Mouse (Mus musculus) liver, postnatal 0 days (tissue): Measurements from ENCODE around the gene Rac3. TPM values are rescaled to one million over a fixed set of nuclear protein-coding genes. Genes with fewer than 3 reads are reported as not detected.

Source experiments
- ATAC-seq: fragments of 200-750 bp; cut with Nextera tagmentation; 2 replicates; pipeline ENCODE4 v1.8.0; 2017; ENCODE audit warnings: mild to moderate bottlenecking, moderate library complexity
- DNase-seq: peaks from one replicate; pipeline ENCODE4 v3.0.0-alpha.2; 2016
- H3K27ac ChIP-seq: fragments of 300-500 bp; sonication (generic); 2 replicates; pipeline ENCODE4 v1.5.1; 2014; ENCODE audit warnings: antibody characterized with exemption, moderate library complexity, mild to moderate bottlenecking, low read depth
- H3K27me3 ChIP-seq: fragments of 300-500 bp; sonication (generic); 2 replicates; pipeline ENCODE4 v1.6.1; 2014; ENCODE audit warnings: low read length, control low read depth, mixed read lengths; ENCODE audit not compliant: insufficient read depth
- H3K36me3 ChIP-seq: fragments of 300-500 bp; sonication (generic); replicated peaks from 2 replicates; pipeline ENCODE4 v1.6.1; 2014; ENCODE audit warnings: mild to moderate bottlenecking, control low read depth, low read length, moderate library complexity, mixed read lengths; ENCODE audit not compliant: insufficient read depth
- H3K4me1 ChIP-seq: fragments of 300-500 bp; sonication (generic); 2 replicates; pipeline ENCODE4 v1.6.1; 2014; ENCODE audit warnings: antibody characterized with exemption, mild to moderate bottlenecking, control low read depth; ENCODE audit not compliant: insufficient read depth
- H3K4me2 ChIP-seq: fragments of 300-500 bp; sonication (generic); 2 replicates; pipeline ENCODE4 v1.6.1; 2014; ENCODE audit warnings: low read depth, mild to moderate bottlenecking, low read length, moderate library complexity, mixed read lengths
- H3K4me3 ChIP-seq: fragments of 300-500 bp; sonication (generic); 2 replicates; pipeline ENCODE4 v1.5.1; 2014; ENCODE audit warnings: low read depth, low read length
- H3K9ac ChIP-seq: fragments of 300-500 bp; sonication (generic); replicated peaks from 2 replicates; pipeline ENCODE4 v1.6.1; 2014; ENCODE audit warnings: mild to moderate bottlenecking, moderate library complexity
- H3K9me3 ChIP-seq: fragments of 300-500 bp; sonication (generic); 2 replicates; pipeline ENCODE4 v1.6.1; 2016; ENCODE audit warnings: mild to moderate bottlenecking, control low read depth, low read length, mixed read lengths
- CTCF ChIP-seq: sonication (generic); IDR thresholded peaks from 2 replicates; pipeline ENCODE4 v1.5.1; 2016; ENCODE audit warnings: antibody characterized with exemption, low read depth
- EP300 ChIP-seq: IDR thresholded peaks from 2 replicates; pipeline ENCODE4 v1.6.1; 2016; ENCODE audit warnings: antibody characterized with exemption, low read depth, mild to moderate bottlenecking
- WGBS: fragments of 180-500 bp; shearing (Covaris S2); extraction: QIAGEN DNeasy Blood & Tissue Kit; methylation state at CpG from one replicate; pipeline ENCODE4 v1.1.7; 2014; ENCODE audit not compliant: insufficient replicate concordance; 5-methylcytosine and 5-hydroxymethylcytosine counted together
- polyA plus RNA-seq: library from polyadenylated mRNA; unstranded; fragments of >200 nt; fragmentation: Nextera tagmentation; extraction: Ambion mirVana; gene quantifications from 2 replicates; pipeline ENCODE4 v1.2.1, GENCODE M21; 2015

The Rac3 gene
- polyA plus RNA-seq, 1 experiment from 2014 or later = 0.36 TPM

DNA sequence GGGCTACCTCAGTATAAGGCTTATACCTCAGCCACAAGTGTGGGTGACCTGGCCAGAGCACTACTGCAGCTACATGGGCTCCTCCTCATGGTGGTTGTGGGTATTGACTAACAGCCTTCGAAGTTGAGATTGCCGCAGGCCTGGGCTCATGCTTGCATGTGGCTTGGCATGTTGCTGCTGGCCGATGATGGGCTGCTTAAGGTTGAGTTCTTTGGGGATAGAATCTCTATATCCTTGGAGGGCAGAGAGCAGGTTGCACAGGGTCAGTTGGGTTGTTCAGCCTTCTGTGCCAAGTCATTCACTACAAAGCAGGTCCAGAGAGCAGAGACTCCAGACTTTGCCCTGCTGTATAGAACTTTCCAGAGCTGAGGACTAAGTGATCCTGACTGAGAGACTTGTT is 41.4 kb upstream of the Rac3 start:
- no peak overlapping the region for H3K4me2 ChIP-seq
- TF ChIP-seq CTCF = peak; percentile 75
- no peak for TF ChIP-seq EP300
- 0 out of 2 replicates have a peak overlapping the region, but pooled peaks have one; percentile 13 for H3K27ac ChIP-seq
- H3K4me1 ChIP-seq = peaks cover 18% of the 10 kb centered on the region
- peak; percentile 52 for DNase-seq
- H3K9ac ChIP-seq = no peak overlapping the region
- H3K36me3 ChIP-seq = peaks cover 31% of the 10 kb centered on the region
- no peaks in the 10 kb centered on the region for H3K9me3 ChIP-seq
- 65% methylated on average over 3 of the region's 3 CpGs for WGBS
- H3K4me3 ChIP-seq = no peak overlapping the region
- no peaks in the 10 kb centered on the region for H3K27me3 ChIP-seq
- ATAC-seq = peak; percentile 73

- ATAC-seq = no peak
- Histone ChIP-seq H3K4me1 (peaks cover 11% of the 10 kb centered on the region; the same call in 1 of the 2 replicates), H3K4me3 (no peak overlapping the region), H3K4me2 (no peak overlapping the region), H3K9me3 (no peaks in the 10 kb centered on the region), H3K9ac (no peak overlapping the region), H3K36me3 (peaks cover 37% of the 10 kb centered on the region), H3K27ac (no peak overlapping the region), H3K27me3 (no peaks in the 10 kb centered on the region)
- TF ChIP-seq CTCF = no peak
- no peak for TF ChIP-seq EP300
- no peak for DNase-seq
- 87% methylated on average over 5 of the region's 5 CpGs for WGBS
These were observed 38.6 kb upstream of the Rac3 start for GRCm38 (mm10) chr11:120682683-120683082.

DNA sequence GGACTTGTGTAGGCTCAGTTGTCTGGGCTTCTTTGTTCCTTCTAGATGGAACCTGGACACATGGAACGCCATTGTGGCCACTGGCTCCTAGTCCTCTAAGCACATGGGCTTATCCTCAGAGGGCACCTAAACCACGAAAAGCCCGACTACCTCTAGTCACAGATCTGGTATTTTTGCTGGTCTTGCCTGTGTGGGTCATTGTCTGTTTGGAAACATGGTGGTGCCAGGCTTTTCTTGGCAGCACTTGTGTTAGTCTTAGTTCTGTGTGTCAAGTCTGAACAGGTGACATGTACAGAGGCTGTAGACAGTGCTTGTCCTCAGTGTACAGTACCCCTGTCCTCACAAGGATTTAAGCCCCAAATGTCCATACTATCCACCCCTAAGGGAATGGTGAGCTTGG is 37.7 kb upstream of the Rac3 start:
- Histone ChIP-seq H3K9me3 (no peaks in the 10 kb centered on the region), H3K4me1 (peaks cover 11% of the 10 kb centered on the region; the same call in 1 of the 2 replicates), H3K4me3 (no peak overlapping the region), H3K36me3 (peaks cover 37% of the 10 kb centered on the region), H3K4me2 (no peak overlapping the region), H3K27ac (no peak overlapping the region), H3K9ac (no peak overlapping the region), H3K27me3 (no peaks in the 10 kb centered on the region)
- WGBS = 75% methylated on average over 3 of the region's 3 CpGs
- DNase-seq = no peak
- no peak for ATAC-seq
- no peak for TF ChIP-seq EP300
- TF ChIP-seq CTCF = no peak

GRCm38 (mm10) chr11:120684086-120684485 is 37.2 kb upstream of the Rac3 start:
- H3K9me3 ChIP-seq = no peaks in the 10 kb centered on the region
- no peak overlapping the region for H3K4me3 ChIP-seq
- H3K27ac ChIP-seq = no peak overlapping the region
- ATAC-seq (no peak), DNase-seq (no peak)
- no peak overlapping the region for H3K4me2 ChIP-seq
- no peaks in the 10 kb centered on the region for H3K27me3 ChIP-seq
- H3K36me3 ChIP-seq = peaks cover 40% of the 10 kb centered on the region
- TF ChIP-seq CTCF (no peak), EP300 (no peak)
- WGBS = 75% methylated on average over 2 of the region's 2 CpGs
- no peak overlapping the region for H3K9ac ChIP-seq
- peaks cover 11% of the 10 kb centered on the region; the same call in 1 of the 2 replicates for H3K4me1 ChIP-seq

DNA sequence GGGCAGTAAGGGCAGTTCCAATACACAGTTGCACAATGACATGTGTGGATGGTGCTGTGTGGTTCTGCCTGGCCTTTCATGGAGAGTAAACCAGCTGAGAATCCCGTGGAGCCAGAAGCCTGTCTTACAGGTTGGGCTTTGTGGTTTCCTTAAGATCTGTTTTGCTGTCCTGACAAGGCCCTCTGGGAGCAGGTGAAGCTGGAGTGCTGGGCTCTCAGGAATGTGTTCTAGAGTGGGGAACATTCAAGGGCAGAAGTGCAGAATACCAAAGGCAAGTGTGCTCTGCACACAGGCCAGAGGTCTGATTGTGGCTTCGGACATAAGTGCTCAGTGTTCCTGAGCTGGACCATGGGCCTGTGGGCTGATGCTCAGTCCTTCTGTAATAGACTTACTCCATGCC is 36.6 kb upstream of the Rac3 start:
- WGBS = 82% methylated on average over 2 of the region's 2 CpGs
- TF ChIP-seq EP300 = no peak
- no peak for TF ChIP-seq CTCF
- Histone ChIP-seq H3K27ac (no peak overlapping the region), H3K4me2 (no peak overlapping the region), H3K4me3 (no peak overlapping the region), H3K36me3 (peaks cover 44% of the 10 kb centered on the region), H3K9me3 (no peaks in the 10 kb centered on the region), H3K4me1 (peaks cover 11% of the 10 kb centered on the region; the same call in 1 of the 2 replicates), H3K9ac (no peak overlapping the region), H3K27me3 (no peaks in the 10 kb centered on the region)
- ATAC-seq (no peak), DNase-seq (no peak)

GRCm38 (mm10) chr11:120686650-120687272 is 34.5 kb upstream of the Rac3 start:
- TF ChIP-seq CTCF (no peak), EP300 (no peak)
- H3K36me3 ChIP-seq = peaks cover 31% of the 10 kb centered on the region
- H3K27me3 ChIP-seq = no peaks in the 10 kb centered on the region
- H3K27ac ChIP-seq = peak overlapping the region; percentile 32; the same call in 1 of the 2 replicates
- H3K9me3 ChIP-seq = no peaks in the 10 kb centered on the region
- DNase-seq (no peak), ATAC-seq (peak; percentile 48; the same call in 1 of the 2 replicates)
- H3K4me2 ChIP-seq = 0 out of 2 replicates have a peak overlapping the region, but pooled peaks have one; percentile 4
- H3K9ac ChIP-seq = no peak overlapping the region
- H3K4me1 ChIP-seq = peaks cover 11% of the 10 kb centered on the region; the same call in 1 of the 2 replicates
- H3K4me3 ChIP-seq = no peak overlapping the region
- 73% methylated on average over 20 of the region's 20 CpGs for WGBS
